Mouse (Mus musculus): ENCODE measurements at regions not wholly inside any gene's neighbourhood (a gene's known extent, or its start where the extent isn't known, plus 50 kb on each side); places are given as distances from the start of the nearest gene placed in this dataset.

- TF ChIP-seq POLR2A (IDR thresholded peaks at IDR 0.05; ENCODE audit: low read depth, low read length) (no peak), CTCF (conservative IDR thresholded peaks at IDR 0.05; ENCODE audit: insufficient read depth, insufficient read length, low read depth, low read length) (no peak)
Observed at GRCm38 (mm10) chr2:174008350-174009218, 67.5 kb upstream of the Stx16 start.
